ENCODE assay signal across 12 mouse cellular contexts in the genomic region with DNA sequence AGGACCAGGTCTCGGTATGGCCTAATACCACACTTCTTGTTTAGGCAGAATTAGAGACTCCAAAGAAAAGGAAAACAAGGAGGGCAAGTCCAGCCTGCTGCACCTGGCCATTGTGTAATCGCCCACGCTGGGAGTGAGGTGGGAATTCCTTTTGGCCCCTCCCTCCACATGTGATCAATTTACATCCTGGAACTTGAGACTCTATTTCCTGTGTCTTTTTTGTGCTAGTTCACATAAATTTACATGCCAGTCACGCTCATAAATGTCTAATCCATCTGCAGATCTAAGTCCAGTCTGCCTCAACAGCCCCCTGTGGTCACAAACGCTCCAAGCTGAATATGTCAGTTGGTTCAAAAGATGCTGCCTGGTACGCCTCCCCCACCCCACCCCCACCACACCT.
A peak's percentile ranks its signal among the peaks of the same experiment; 100 is the strongest.
DNase-seq lines count a peak whose midpoint lies in the region; ATAC-seq and TF ChIP-seq lines count a peak whose summit lies in the region.
"Had no signal": no experiment of that assay in that cellular context is flagged by ENCODE, and none has a peak within 500 bp of the region (broad histone marks: within the 10 kb centered on the region; RNA-seq: fewer than 3 reads in every experiment).

No protein-coding gene starts in this region.

- no peaks in the 10 kb centered on the region for H3K36me3 ChIP-seq in intestine, embryonic 14.5 days (ENCODE audit: control insufficient read depth, insufficient read depth, low read length)
- H3K36me3 ChIP-seq in intestine, embryonic 16.5 days (ENCODE audit: control insufficient read depth, insufficient read depth, low read length): no peaks in the 10 kb centered on the region
- H3K36me3 ChIP-seq in neural tube, embryonic 15.5 days: no peaks in the 10 kb centered on the region
- H3K36me3 ChIP-seq in lung, postnatal 0 days (ENCODE audit: insufficient read depth, low read length): no peaks in the 10 kb centered on the region

- DNase-seq in intestine, embryonic 14.5 days (ENCODE audit: low spot score): no peak
- peak; percentile 31 for DNase-seq in neural tube, embryonic 10.5 days (ENCODE audit: extremely low spot score, low spot score)
- DNase-seq in forelimb bud, embryonic 11.5 days (ENCODE audit: low read depth, low spot score): peak; percentile 57
- no peak for DNase-seq in frontal cortex, postnatal 14 days (ENCODE audit: low spot score in 2 of 2)
- no peak for DNase-seq in lung, postnatal 0 days (ENCODE audit: low spot score)
- DNase-seq in thymus, adult 18-20 months: no peak
- DNase-seq: cerebellum, postnatal 36 days; lung, postnatal 14 days; right cerebral cortex, adult 18-20 months had no signal

- no peak for TF ChIP-seq EP300 in lung, postnatal 0 days (IDR thresholded peaks at IDR 0.05)

- H3K4me1 ChIP-seq in intestine, embryonic 14.5 days (replicated peaks; ENCODE audit: control insufficient read depth, insufficient read depth, low read length): peaks cover 4% of the 10 kb centered on the region; the same call in 1 of the 2 replicates
- no peaks in the 10 kb centered on the region for H3K4me1 ChIP-seq in intestine, embryonic 16.5 days (ENCODE audit: control insufficient read depth, insufficient read depth, low read length)
- no peaks in the 10 kb centered on the region for H3K4me1 ChIP-seq in neural tube, embryonic 15.5 days
- H3K4me1 ChIP-seq in lung, postnatal 0 days (ENCODE audit: insufficient read depth, low read depth, low read length): no peaks in the 10 kb centered on the region

- 0 out of 2 replicates have a peak, but pooled peaks have one; percentile 36 for ATAC-seq in intestine, embryonic 14.5 days (replicated peaks; ENCODE audit: low FRiP score, low TSS enrichment, low read depth)
- no peak for ATAC-seq in intestine, embryonic 16.5 days
- ATAC-seq in neural tube, embryonic 15.5 days (ENCODE audit: low FRiP score): no peak
- ATAC-seq in lung, postnatal 0 days: no peak

- no peak overlapping the region for H3K9ac ChIP-seq in intestine, embryonic 14.5 days (ENCODE audit: low read length)
- no peak overlapping the region for H3K9ac ChIP-seq in intestine, embryonic 16.5 days (ENCODE audit: low read depth, low read length)
- no peak overlapping the region for H3K9ac ChIP-seq in neural tube, embryonic 15.5 days (replicated peaks)
- no peak overlapping the region for H3K9ac ChIP-seq in lung, postnatal 0 days (replicated peaks; ENCODE audit: low read depth)
- H3K9ac ChIP-seq: liver, embryonic 14.5 days had no signal

- H3K4me3 ChIP-seq in intestine, embryonic 14.5 days (ENCODE audit: low read depth, low read length): no peak overlapping the region
- H3K4me3 ChIP-seq in intestine, embryonic 16.5 days (ENCODE audit: low read length): no peak overlapping the region
- H3K4me3 ChIP-seq in neural tube, embryonic 15.5 days (replicated peaks): no peak overlapping the region
- H3K4me3 ChIP-seq in lung, postnatal 0 days (ENCODE audit: low read depth, low read length): no peak overlapping the region

- WGBS in intestine, embryonic 14.5 days: 58% methylated on average over 6 of the region's 6 CpGs
- 58% methylated on average over 6 of the region's 6 CpGs for WGBS in intestine, embryonic 16.5 days
- WGBS in neural tube, embryonic 15.5 days: 41% methylated on average over 6 of the region's 6 CpGs
- whole genome bisulfite sequencing in lung, postnatal 0 days: 57% methylated on average over 6 of the region's 6 CpGs

- H3K4me2 ChIP-seq in intestine, embryonic 14.5 days (ENCODE audit: low read length): no peak overlapping the region
- no peak overlapping the region for H3K4me2 ChIP-seq in intestine, embryonic 16.5 days (ENCODE audit: low read depth, low read length)
- H3K4me2 ChIP-seq in neural tube, embryonic 15.5 days: no peak overlapping the region
- H3K4me2 ChIP-seq in lung, postnatal 0 days (replicated peaks; ENCODE audit: low read depth, low read length): no peak overlapping the region

- H3K9me3 ChIP-seq in intestine, embryonic 14.5 days (ENCODE audit: control insufficient read depth, low read length): no peaks in the 10 kb centered on the region
- H3K9me3 ChIP-seq in intestine, embryonic 16.5 days (ENCODE audit: control insufficient read depth, low read length): no peaks in the 10 kb centered on the region
- H3K9me3 ChIP-seq in neural tube, embryonic 15.5 days (replicated peaks): no peaks in the 10 kb centered on the region
- H3K9me3 ChIP-seq in lung, postnatal 0 days (ENCODE audit: low read length): no peaks in the 10 kb centered on the region

- H3K27me3 ChIP-seq in intestine, embryonic 14.5 days (replicated peaks; ENCODE audit: control insufficient read depth, insufficient read depth, low read length): no peaks in the 10 kb centered on the region
- H3K27me3 ChIP-seq in intestine, embryonic 16.5 days (replicated peaks; ENCODE audit: control insufficient read depth, insufficient read depth, low read length): no peaks in the 10 kb centered on the region
- H3K27me3 ChIP-seq in neural tube, embryonic 15.5 days (replicated peaks): no peaks in the 10 kb centered on the region
- H3K27me3 ChIP-seq in lung, postnatal 0 days (replicated peaks; ENCODE audit: insufficient read depth, low read length): no peaks in the 10 kb centered on the region

- TF ChIP-seq CTCF in lung, postnatal 0 days (IDR thresholded peaks at IDR 0.05): no peak

- H3K27ac ChIP-seq in intestine, embryonic 14.5 days (ENCODE audit: low read depth): no peak overlapping the region
- H3K27ac ChIP-seq in intestine, embryonic 16.5 days (ENCODE audit: low read length): no peak overlapping the region
- H3K27ac ChIP-seq in neural tube, embryonic 15.5 days (replicated peaks): no peak overlapping the region
- H3K27ac ChIP-seq in lung, postnatal 0 days (ENCODE audit: low read length): no peak overlapping the region
- H3K27ac ChIP-seq: liver, embryonic 14.5 days had no signal

Comparison
In these comparisons a context has a peak if more than half of its experiments do, and no peak if none do; other contexts are left out.
1. DNase-seq: peak in neural tube, embryonic 10.5 days (single experiment) and forelimb bud, embryonic 11.5 days (single experiment); none in intestine, embryonic 14.5 days (single experiment), frontal cortex, postnatal 14 days (0 of 2), lung, postnatal 0 days (single experiment) and thymus, adult 18-20 months (0 of 2).